Mouse (Mus musculus): ENCODE results near the gene Pdcd1lg2. TPM values are rescaled to one million over a fixed set of nuclear protein-coding genes. Genes with fewer than 3 reads are reported as not detected.

The Pdcd1lg2 gene
- total RNA-seq, 2 experiments from 2014 or later, result not detected

GRCm38 (mm10) chr19:29416393-29416902, 5.7 kb downstream of the Pdcd1lg2 start:
- DNase-seq (ENCODE audit: low spot score), result no peak
- intact Hi-C loops (cut with DNase I), result loop anchor here (5.0 kb wide), 1 partner anchor 66 kb away; no protein-coding TSS in a partner anchor

GRCm38 (mm10) chr19:29417188-29417587, 6.5 kb downstream of the Pdcd1lg2 start:
- DNase-seq (ENCODE audit: low spot score), result no peak
- intact Hi-C loops (cut with DNase I), result loop anchor here (5.0 kb wide), 1 partner anchor 65 kb away; no protein-coding TSS in a partner anchor

DNA sequence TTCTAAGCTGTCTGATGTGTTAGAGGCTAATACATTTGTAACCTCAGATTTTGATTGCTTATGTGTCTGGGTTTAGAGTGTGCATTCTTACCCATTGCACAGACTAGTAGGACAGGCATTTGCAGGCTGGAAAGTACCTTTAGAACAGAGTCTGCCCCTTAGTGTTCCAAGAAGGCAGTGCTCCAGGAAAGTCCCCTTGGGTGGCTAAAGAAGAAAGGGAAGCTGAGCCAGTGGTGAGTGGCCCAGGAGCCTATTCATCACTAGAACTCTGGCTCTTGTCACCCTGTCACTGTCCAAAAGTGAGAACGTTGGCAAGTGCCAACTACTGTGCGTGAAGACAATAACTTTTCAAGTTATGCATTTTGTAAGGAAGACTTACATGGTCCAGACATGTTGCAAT, 7.2 kb downstream of the Pdcd1lg2 start:
- intact Hi-C loops (cut with DNase I), result loop anchor here (5.0 kb wide), 1 partner anchor 64 kb away; no protein-coding TSS in a partner anchor
- DNase-seq (ENCODE audit: low spot score), result no peak

DNA sequence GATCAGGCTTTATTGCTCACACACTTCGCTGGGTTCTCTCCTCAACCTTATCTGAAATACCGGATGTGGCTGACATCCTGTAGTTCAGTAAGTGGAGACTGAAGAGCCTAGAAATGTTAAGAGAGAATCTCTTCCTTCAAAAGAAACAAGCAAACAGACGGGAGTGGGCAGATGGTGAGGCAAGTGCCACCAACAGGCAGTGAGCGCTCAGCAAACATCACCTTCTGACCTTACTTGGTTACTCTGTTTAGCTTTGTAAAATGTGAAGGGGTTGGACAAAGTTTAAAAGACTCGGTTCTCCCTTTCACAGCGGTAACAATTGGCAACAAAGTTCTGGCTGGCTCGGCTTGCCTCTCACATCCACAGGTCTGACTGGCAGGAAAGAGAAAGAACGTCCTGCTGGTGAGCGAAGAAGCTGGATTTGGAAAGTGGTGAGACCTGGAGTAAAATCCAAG, 8.0 kb downstream of the Pdcd1lg2 start:
- no peak for DNase-seq (ENCODE audit: low spot score)
- intact Hi-C loops (cut with DNase I), result loop anchor here (5.0 kb wide), 1 partner anchor 64 kb away; no protein-coding TSS in a partner anchor

GRCm38 (mm10) chr19:29419506-29419905, 8.8 kb downstream of the Pdcd1lg2 start:
- intact Hi-C loops (cut with DNase I), result loop anchor here (5.0 kb wide), 1 partner anchor 63 kb away; no protein-coding TSS in a partner anchor
- DNase-seq (ENCODE audit: low spot score), result no peak

DNA sequence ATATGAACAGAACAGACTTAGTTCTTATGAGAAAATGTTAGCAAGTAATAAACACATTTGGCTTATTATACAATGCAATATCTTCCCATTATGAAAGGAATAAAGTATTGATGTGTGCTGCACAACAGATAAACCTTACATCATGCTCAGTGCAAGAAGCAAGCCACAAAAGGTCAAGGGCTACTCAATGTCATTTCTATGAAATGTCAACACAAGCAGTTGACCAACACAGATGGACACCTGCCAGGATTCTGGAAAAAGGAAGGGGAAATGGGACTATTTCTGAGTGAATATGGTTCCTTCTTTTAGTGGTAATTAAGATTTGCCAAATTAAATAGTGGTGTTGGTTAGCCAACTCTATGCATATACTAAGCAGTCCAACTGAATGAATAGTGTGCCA, 9.2 kb downstream of the Pdcd1lg2 start:
- no peak for DNase-seq (ENCODE audit: low spot score)

GRCm38 (mm10) chr19:29420397-29420796, 9.7 kb downstream of the Pdcd1lg2 start:
- intact Hi-C loops (cut with DNase I), result no loop called here
- DNase-seq (ENCODE audit: low spot score), result no peak

More for the DNA sequence above, 9.2 kb downstream of the Pdcd1lg2 start:
- intact Hi-C loops (cut with DNase I), result loop anchor here (5.0 kb wide), 1 partner anchor 62 kb away; no protein-coding TSS in a partner anchor

GRCm38 (mm10) chr19:29422013-29422645, 11.4 kb downstream of the Pdcd1lg2 start:
- DNase-seq (ENCODE audit: low spot score), result no peak
- intact Hi-C loops (cut with DNase I), result no loop called here

DNA sequence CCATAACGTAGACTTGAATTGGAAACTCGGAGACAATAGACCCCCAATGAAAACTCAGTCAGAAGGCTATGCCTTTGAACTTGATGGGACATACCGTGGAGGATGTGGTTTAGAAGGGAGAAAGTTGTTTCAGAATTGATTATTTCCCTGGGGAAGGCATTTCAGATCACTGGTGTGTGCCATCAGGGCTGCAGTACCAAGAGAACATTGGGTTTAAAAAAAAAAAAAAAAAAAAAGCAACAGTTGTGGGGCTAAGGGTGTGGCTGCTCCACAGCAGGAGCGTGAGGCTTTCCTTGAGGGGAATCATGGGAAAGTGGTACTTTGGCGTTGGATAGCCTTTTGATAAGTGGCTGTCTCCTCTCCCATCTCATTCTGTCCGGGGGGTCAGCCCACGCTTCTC, 12.1 kb downstream of the Pdcd1lg2 start:
- intact Hi-C loops (cut with DNase I), result no loop called here
- DNase-seq (ENCODE audit: low spot score), result no peak

- no peak for DNase-seq (ENCODE audit: low spot score)
- intact Hi-C loops (cut with DNase I), result no loop called here
Measured at GRCm38 (mm10) chr19:29430516-29430915, 19.8 kb downstream of the Pdcd1lg2 start.

DNA sequence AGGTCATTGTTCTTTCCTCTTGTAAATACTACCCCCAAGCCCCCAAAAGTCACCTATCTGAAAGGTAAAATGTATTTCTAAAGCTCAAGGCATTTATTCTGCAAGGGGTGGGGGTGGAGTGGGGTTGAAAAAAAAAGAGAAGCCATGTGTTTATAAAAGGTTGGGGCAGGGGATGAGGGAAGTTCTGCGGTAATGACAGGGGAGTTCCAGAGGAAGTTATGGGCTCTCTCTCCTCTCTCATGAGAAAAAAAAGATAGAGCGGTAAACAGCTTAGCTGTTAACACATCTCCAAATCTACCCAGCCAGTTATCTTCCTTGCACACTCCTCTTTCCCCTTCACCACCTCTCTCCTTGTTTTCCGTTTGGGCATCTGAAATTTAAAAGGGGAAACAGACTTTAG, 20.2 kb downstream of the Pdcd1lg2 start:
- intact Hi-C loops (cut with DNase I), result no loop called here
- DNase-seq (ENCODE audit: low spot score), result no peak

DNA sequence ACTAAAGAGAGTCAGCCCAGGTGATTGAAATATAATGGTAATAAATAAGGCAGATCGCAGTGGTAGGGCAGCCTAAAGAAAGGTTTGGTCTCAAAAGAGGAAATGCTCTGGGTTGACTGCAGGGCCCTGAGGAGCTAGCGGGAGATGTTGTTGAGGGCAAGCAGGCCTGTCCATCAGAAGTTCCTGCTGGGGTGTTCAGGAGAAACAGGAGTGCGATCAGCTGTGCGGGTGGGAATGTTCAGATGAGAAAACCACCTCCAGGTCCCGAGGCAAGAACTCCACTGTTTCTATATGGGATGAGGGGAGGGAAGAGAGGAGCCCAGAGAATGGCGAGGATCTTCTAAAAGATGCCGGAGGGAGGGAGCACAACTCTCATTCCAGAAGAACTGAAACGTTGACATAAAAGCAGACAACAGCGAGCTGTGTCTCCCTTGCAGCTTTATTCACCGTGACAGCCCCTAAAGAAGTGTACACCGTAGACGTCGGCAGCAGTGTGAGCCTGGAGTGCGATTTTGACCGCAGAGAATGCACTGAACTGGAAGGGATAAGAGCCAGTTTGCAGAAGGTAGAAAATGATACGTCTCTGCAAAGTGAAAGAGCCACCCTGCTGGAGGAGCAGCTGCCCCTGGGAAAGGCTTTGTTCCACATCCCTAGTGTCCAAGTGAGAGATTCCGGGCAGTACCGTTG, 26.2 kb downstream of the Pdcd1lg2 start:
- intact Hi-C loops (cut with DNase I), result loop anchor here (2.0 kb wide), 1 partner anchor 32 kb away; no protein-coding TSS in a partner anchor

GRCm38 (mm10) chr19:29437849-29438248, 27.1 kb downstream of the Pdcd1lg2 start:
- DNase-seq (ENCODE audit: low spot score), result no peak
- intact Hi-C loops (cut with DNase I), result loop anchor here (2.0 kb wide), 1 partner anchor 31 kb away; no protein-coding TSS in a partner anchor

More for the DNA sequence above, 26.2 kb downstream of the Pdcd1lg2 start:
- no peak for DNase-seq (ENCODE audit: low spot score)

- intact Hi-C loops (cut with DNase I), result no loop called here
- DNase-seq (ENCODE audit: low spot score), result no peak
Measured at GRCm38 (mm10) chr19:29439242-29439641, 28.5 kb downstream of the Pdcd1lg2 start.

GRCm38 (mm10) chr19:29442492-29442891, 31.8 kb downstream of the Pdcd1lg2 start:
- DNase-seq (ENCODE audit: low spot score), result no peak
- intact Hi-C loops (cut with DNase I), result loop anchor here (5.0 kb wide), 1 partner anchor 120 kb away; no protein-coding TSS in a partner anchor

- intact Hi-C loops (cut with DNase I), result loop anchor here (5.0 kb wide), 1 partner anchor 118 kb away; no protein-coding TSS in a partner anchor
- DNase-seq (ENCODE audit: low spot score), result no peak
Measured at GRCm38 (mm10) chr19:29444364-29444763, 33.6 kb downstream of the Pdcd1lg2 start.

DNA sequence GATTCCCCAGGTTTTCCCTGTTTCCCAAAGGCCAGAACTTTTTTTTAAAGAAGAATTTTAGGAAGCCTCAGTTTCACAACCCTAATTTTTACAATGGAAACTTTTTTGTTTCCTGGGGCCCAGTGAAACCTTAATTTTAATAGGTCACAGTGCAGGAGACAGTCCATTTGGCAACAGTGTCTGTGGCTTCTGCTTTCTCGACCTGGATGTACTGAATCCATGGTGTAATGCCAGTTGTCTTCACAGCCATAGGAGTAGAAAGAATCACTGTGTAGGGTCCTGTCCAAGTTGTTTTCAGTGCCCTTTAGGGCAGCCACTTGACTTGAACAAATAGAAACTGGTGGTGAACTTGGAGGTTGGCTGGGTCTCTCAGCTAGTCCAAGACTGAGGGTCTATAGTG, 37.7 kb downstream of the Pdcd1lg2 start:
- no peak for DNase-seq (ENCODE audit: low spot score)

GRCm38 (mm10) chr19:29450376-29450775, 39.7 kb downstream of the Pdcd1lg2 start:
- DNase-seq (ENCODE audit: low spot score), result no peak
- intact Hi-C loops (cut with DNase I), result no loop called here

More for the DNA sequence above, 37.7 kb downstream of the Pdcd1lg2 start:
- intact Hi-C loops (cut with DNase I), result no loop called here

- intact Hi-C loops (cut with DNase I), result no loop called here
- no peak for DNase-seq (ENCODE audit: low spot score)
Measured at GRCm38 (mm10) chr19:29454141-29454601, 43.5 kb downstream of the Pdcd1lg2 start.

- intact Hi-C loops (cut with DNase I), result loop anchor here (5.0 kb wide), 1 partner anchor 42 kb away; no protein-coding TSS in a partner anchor
- DNase-seq (ENCODE audit: low spot score), result no peak
Measured at GRCm38 (mm10) chr19:29455156-29455555, 44.4 kb downstream of the Pdcd1lg2 start.

Data from heart, postnatal 25 days (tissue).